Mouse (Mus musculus): ENCODE measurements at regions not wholly inside any gene's neighbourhood (a gene's known extent, or its start where the extent isn't known, plus 50 kb on each side); places are given as distances from the start of the nearest gene placed in this dataset.

DNA sequence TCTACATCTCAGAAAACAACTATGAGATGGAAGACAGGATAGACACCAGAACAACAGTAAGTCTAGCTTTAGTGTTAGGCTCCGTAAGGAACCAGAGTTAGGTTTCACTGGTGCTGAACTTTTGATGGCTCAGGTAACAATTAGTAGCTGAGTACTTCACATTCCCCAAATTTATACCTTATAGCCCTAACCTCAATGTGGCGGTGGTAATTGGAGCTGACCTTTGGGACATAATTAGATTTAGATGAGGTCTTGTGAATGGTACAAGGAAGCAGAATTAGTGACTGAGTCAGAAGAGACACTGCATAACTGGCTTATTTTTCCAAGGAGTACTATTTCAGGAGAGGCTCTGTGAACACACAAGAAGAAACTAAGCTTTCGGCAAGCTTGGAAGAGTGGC, 123.7 kb upstream of the P2ry1 start:
- TF ChIP-seq POLR2A (IDR thresholded peaks at IDR 0.05; ENCODE audit: low read depth, low read length) (no peak), CTCF (conservative IDR thresholded peaks at IDR 0.05; ENCODE audit: insufficient read depth, insufficient read length, low read depth, low read length) (no peak)

All from kidney, adult 2 months (tissue).